Mouse (Mus musculus) cerebellum, adult 9-11 months (tissue): Measurements from ENCODE around the gene Tomm34.

Source experiments
- DNase-seq: peaks from one replicate; pipeline ENCODE4 v3.0.0; 2022

Gene Tomm34

DNA sequence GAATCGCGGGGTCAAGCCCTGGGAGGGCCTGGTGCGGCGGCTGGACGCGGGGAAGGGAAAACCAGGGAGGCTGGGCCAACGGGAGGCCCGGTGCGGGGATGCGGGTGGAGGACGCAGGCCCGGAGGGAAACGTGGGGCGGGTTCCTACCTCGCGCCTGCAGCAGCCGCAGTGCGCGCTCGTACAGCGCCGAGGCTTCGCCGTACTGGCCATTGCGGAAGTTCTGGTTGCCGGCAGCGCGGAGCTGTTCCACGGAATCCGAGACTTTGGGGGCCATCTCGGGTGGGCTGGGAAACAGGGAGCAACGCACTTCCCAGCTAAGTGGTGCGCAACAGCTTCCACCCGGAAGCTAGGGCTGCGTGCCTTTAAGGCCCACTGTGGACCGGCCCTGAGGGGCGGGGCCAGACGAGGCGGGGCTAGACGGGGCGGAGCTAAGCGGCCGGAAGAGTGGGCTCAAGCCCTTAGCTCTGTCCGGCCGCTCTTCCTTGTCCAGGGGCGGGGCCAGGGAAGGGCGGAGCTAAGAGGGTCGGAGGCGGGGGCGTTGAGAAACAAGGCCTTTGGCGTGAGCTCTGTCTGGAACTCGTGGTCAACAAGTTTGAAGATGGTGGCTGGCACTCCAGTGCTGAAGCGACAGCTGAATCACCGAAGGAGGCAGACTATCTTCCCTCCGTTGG lies at the start of gene Tomm34:
Gene Tomm34 (minus strand): TSS at position 405 of the 672 bp plus-strand sequence.
- peak; percentile 96 for DNase-seq

DNA sequence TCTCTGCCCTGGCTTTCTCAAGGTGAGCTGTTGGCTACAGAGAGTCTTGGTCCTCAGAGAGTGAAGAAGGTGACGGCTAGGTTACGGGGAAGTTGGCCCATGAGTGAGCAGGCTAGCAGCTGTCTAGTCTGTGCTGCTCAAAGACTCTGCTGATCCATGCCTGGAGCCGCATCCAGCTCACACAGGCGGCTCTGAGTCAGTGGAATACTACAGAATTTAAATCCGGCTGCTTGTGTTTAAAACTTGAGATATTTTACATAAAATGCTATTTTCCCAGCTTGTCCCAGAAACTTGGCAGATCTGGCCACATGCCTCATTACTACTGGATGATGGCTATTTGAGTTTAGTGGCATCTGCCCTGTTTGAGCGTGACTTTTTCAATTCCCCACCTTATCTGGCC lies 48.5 kb upstream of the Tomm34 start:
- no peak for DNase-seq

DNA sequence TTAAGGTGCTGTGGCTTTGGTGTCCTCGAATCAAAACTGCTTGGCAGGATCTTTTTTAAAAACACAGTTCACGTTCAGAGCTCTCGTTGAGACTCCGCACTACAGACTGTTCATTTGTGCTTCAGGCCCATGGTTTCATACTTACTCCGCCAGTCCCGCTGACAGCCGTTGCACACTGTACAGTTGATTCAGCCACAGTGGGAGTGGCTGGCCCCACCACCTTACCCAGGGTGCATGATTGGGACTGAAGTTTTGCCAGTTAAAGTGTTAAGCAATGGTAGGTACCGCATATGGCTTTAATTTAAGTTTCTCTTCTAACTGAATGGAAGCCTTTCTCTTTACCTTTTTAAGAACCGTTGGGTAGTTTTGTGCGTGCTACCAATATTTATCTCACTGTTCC lies 44.6 kb upstream of the Tomm34 start:
- DNase-seq: no peak

DNA sequence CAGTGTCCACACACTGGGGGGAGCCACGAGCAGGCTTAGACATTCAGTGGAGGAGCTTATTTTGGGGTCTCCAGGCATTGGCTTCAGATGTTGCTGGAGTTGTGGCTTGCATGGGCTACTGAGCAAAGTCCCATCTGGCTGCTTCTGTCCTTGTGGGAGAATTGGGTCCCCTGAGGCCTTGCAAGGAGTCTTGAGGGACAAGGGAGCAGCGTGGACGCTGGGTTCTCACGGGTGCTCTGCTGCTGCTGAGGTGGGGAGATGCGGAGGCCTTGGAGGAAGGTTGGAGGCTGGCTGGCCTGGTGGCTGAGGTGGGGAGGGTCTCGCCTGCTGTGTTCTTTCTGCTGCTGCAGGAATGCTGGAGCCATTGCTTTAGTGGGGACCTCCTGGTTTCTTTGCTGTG lies 43.1 kb upstream of the Tomm34 start:
- no peak for DNase-seq

DNA sequence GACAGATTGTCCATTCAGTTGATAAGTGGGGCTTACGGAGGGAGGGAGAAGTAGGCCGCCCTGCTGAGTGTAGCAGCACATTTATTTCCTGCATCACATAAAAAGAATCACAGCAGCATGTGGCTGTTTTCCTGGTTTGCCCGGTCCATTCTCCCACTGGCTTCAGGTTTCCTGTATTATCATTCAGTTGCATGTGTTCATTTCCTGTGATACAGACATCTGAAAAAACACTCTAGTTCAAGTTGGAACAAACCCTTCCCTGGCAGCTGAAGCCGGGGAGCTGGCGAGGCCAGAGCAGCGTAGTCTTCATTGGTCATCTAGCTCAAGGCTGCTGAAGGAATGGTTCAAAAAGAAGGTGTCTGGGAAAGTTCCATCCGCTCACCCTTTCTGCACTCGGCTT lies 40.6 kb upstream of the Tomm34 start:
- DNase-seq: no peak

DNA sequence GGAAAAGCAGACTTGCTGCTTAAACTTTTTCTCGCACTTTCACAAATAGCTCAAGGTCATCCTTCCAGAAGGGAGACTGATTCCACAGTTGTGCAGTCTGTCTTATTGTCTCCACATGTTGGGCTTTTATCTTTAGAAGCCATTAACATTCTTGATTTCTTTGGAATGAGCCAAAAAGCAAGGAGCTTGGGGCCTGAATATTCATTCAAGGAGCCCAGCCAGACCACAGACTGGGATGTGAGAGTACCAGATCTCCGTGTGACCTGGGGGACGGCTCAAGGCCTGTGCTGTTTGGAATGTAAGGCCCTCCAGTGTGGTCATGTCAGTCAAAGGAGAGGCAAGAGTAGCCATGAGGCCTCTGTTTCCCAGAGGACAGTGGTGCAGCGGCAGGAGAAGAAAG lies 37.5 kb upstream of the Tomm34 start:
- no peak for DNase-seq

DNA sequence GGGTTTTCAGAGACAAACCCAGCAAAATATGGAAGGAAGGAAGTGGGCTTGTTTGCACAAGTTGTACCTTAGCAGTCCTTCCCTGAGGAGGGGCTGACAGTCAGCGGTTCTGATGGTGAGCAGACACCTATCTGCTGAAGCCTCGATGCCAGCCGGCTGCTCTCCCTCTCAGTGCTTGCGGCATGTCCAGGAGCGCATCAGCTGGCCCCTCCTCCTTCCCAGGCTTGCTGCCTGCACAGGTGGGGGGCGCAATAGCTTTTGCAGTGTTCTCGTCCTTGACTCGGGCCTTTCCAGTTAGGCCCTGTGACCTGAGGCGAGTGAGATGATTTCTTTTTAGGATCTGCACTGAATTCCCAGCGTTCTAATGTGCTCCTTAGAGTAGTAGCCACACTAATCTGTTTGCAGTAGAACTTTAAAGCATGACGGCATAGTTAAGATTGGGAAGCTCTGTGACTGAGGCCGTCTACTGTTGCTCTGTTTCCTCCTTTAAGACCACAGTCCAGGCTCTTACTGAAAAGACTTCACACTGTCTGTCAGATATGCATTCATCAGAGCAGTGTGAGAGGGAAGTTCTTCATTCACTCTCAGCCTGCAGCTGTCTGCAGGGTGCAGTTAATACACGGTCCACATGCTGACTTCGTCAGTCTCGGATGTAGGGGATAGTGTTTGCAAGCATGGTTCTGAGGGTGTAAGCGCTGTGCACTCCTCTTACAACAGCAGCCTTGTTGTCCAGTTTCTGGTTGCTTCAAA lies 36.3 kb upstream of the Tomm34 start:
- DNase-seq: no peak

DNA sequence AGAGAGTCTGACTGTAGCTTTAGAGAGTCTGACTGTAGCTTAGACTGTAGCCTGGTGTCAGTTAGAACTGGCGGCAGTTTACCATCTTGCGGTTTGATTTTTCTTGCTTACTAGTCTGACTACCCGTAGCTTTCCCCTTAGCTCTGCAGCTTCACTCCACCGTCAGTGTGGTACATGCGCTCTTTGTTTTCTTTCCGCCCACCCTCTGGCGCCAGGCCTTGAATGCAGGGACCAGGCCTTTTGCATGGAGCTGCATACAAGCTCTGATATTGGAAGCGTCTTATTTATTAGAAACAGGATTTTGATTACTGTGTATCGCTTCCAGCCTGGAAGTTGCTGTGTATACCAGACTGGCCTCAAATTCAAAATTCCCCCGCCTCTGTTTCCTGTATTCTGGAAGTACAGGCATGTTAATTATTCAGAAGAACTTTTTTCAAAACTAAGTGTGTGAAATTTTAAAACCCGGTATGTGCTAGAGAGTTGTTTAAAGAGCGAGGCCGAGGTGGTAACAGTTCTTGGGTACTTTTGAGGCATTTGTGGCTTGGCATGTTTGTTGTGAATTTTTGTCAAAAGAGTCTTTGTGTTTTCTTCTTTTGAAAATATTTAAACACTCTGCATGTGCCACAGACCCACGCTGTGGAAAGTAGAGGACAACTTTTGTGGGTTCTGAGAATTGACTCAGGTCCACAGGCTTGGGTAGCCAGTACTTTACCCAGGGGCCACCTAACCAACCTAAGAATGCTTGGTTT lies 35.5 kb upstream of the Tomm34 start:
- DNase-seq: no peak

DNA sequence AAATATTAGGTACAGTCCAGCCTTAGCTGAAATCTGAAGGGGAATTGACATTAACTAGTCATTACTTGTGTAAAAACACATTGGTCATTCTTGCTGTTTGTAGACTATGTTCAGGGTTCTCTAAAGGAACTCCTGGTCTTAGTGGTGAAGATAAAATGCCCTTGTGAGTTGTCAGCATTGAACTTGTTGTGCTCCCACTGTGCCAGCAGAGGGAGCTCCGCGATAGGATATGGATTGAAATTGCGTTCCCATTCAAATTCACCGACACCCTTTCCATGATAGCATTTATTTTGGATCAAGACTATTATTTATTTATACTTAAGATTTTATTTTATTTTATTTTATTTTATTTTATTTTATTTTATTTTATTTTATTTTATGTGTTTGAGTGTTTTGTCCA lies 32.5 kb upstream of the Tomm34 start:
- DNase-seq: peak; percentile 34

DNA sequence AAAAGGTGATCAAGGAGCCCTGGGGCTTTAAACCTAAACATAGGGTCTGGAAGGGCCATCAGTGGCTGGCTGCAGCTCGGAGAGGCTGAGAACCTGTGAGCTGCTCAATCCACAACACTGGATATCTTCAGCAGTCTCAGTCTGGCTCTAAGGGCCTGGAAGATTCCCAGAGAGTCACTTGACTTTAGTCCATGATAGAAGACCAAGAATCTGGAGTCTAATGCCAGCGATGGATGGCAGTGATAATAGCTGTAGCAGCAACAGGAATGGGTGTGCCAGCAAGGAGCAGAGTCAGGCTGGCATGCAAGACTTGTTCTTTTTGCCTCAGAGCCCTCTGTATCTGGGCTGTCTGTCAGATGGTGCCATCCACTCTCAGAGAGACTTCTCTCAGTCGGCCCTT lies 31.4 kb upstream of the Tomm34 start:
- DNase-seq: no peak

DNA sequence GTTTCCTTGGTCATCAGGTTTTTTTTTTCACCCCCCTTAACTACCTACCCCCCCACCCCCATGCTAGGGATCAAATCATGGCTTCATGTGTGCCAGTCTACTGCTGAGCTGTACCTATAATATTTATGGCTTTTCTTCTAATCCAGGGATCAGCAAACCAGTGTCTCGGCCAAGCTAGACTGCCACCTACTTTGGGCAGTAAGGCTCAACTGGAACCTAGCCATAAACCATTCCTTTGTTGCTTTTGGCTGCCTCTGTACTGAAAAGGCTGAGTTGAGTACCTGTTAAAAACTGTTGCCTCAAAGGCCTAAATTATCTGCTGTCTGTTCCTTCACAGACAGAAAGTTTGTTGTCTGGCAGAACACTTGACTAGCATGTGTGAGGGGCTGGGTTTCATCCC lies 31.0 kb upstream of the Tomm34 start:
- DNase-seq: no peak

DNA sequence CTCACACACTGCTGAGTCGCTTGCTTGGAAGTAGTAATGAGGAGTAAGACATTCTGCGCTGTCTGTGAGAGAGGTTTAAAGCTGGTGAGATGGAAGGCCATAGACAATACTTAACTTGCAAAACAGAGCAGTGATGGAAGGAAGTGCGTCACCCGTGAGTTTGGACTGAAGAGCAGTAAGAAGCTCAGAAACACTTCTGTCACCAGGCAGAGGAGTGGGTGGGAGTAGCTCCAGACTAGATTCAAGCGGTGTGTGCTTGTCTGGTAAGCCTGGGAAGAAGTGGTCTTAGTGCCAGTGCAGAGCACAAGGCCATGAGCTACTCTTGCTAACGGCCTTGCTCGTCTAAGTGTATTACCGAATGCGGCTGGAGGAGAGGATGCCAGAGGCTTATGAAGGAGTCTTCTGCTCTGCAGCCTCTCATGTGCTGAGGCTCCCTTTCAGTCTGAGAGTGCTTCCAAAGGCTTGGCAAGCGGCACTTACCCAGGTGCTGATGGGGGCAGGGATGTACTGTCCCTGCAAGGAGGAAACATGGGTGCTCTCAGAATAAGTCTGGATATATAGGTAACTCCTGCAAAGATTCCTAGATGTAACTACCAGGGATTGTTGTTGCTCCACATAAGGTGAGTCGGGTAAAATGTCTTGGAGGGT lies 27.8 kb upstream of the Tomm34 start:
- peak; percentile 83 for DNase-seq

DNA sequence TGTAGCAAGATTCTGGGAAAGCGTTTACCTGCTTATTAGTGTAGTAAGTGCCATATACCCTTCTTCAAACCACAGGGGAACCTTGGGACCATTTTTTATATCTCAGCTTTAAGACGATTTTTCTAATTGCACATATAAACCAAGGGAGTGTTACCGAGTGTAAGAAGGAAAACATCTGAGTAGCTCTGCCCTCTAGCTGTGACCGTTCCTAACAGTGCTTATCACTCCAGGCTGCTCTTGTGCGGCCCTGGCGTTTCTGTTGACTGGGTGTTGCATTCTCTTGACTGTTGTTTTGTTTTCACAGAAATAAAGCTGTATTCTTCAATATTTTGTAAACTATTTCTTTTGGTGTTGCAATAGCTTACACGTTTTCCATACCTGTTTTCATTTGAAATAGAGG lies 23.2 kb upstream of the Tomm34 start:
- DNase-seq: no peak

DNA sequence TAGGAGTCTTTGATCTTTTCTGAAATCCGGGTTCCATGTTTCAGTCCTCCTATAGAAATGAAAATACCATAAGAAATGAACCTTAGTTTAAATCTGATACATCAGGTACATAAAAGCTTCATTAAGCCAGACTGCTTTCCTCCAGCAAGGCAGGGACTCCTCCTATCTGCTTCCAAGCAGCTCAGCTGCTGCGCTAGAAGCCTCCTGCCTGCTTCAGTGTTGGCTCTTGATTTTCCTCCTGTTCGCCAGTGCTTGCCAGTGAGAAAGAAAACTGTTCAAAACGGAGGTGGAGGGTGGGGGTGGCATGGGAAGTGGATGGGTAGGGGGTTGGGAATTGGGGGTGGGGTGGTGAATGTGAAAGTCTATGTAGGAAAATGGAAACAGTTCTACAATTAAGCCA lies 18.5 kb upstream of the Tomm34 start:
- DNase-seq: no peak

DNA sequence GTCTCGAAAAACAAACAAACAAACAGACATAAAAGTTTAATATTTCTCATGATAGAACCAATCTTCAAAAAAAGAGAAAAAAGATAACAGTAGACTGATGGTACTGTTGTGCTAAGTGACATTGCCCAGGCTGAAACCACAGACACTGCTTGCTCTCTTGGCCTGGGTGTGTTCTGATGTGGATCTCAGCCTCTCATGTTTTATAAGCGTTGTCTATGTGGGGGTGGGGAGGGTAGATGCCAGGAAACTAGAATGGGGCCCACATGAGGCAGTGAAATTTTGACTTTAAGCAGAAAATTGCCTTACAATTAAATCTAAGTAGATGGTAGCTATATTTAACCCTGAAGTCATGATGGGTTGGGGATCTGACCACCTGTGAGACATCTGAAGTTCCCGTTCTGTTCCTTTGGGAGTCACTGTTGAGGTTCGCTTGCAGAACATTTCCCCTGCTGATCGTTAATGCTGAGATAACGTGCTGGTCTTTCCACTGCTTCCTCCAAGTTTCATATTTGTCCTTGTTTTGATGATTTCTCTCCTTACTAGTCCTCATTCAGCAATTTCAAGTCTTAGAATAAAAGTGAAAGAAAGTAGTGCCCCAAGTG lies 16.5 kb upstream of the Tomm34 start:
- no peak for DNase-seq

DNA sequence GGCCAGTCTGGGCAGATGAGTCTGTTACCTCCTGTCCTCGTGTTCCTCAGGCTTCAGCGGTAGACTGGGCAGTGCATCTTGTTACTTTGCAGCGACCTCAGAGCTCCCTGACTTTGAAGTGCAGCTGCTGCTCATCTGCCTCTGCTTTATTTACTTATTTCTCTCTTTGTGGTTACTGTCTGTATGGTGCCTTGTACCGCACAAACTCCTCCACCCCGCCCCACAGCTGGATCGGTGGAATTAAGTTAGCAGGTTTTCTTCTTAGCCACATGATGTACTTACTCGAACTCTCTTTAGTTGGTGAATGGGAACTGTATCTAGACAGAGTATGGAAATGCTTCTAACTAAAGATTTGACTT lies 13.4 kb upstream of the Tomm34 start:
- no peak for DNase-seq

DNA sequence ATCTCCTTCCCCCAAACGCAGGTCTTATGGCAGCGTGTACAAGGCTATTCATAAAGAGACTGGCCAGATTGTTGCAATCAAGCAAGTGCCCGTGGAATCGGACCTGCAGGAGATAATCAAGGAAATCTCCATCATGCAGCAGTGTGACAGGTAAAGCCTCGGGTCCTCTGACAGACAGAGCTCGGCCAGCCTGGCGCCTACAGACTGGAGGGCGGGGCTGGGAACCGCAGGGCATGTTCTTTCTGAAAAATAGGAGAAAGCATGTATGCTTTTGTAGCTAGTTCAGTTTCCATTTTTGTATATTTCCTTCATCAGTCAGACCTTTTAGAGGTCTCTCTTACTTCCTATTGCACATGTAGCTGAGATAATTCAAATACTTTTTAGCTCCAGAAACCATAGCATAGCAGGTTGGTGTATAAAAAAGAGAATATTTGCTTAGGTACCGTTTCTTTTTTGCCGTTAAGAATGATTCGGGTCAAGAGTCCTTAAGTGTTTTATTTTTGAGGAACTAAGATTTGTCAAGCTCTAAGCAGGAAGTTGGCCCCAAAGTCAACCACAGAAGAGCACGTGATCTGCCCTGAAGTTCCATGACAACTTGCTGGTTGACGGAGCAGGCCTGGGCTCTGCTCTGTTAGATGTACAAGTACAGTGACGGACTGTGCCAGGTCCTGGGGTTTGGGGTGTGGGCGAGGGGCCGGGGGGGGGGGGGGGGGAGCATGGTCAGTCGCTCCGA lies 12.8 kb upstream of the Tomm34 start:
- no peak for DNase-seq

DNA sequence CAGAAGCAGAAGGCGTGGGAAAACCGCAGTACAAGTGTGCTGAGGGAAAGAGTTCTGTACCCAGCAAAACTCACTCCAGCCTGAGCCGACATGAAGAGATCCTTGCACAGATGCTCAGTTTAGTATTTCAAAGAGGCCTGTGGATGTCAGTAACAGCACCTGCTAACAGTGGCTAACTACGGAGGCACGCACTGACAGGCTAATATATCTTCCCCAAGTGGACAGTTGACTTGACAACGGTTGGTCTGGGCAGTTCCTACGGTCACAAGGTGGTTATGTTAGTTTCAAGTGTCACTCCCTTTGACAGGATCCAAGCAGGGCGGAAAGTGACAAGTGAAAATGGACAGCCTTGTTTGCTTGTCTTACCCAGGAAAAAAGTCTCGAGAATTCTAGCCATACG lies 11.2 kb upstream of the Tomm34 start:
- no peak for DNase-seq

DNA sequence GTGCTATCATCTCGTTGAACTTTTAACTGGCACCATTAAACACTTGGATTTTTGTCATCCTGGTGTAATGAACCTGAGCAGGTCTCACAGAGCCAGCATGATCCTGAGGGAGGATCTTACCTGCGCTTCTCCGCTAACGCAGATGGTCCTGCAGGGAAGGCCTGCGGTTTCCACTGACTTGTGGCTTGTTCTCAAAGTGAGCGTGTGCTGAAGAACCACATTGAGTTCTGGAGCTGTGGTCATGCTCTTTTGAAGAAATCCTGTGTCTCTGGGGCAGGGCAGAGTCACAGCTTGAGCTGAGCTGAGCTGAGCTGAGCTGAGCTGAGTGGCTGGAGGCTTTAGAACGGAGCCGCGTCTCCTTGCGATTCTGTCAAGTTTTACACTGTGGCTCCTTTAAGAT lies 10.6 kb upstream of the Tomm34 start:
- DNase-seq: no peak

DNA sequence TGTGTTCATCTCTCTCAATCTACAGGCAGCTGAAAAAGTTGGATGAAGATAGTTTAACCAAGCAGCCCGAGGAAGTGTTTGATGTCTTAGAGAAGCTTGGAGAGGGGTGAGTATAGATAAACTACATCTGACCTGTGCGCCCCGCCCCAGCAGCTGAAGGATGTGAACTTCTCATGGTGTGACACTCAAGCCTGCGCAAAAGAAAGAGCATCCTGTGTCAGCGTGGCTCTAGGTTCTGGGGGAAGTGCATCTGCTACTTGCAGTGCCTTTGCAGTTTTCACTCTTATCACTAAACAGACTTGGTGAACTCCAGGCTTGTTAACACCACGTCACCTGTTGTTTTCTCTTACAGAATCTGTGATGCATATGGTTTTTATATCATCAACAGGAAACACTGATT lies 8.5 kb upstream of the Tomm34 start:
- DNase-seq: no peak

DNA sequence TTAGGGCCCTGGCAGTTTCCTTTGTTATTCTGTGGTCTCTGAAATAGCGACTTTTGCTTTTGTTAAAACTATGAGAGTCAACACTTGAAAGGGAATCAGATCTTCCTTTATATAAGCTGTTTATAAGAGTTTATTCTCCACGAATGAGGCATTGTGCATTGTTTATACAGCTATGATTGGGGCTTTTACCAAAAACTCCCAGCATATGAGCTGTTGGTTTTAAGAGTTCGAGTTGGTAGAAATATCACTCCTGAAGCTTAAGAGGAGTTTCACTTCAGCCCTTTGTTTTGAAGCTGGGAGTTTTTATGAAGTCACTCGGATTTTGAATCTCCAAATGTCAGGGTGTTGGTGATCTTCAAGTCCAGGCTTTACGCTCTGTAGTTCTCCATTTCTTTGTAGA lies 6.9 kb upstream of the Tomm34 start:
- DNase-seq: no peak

DNA sequence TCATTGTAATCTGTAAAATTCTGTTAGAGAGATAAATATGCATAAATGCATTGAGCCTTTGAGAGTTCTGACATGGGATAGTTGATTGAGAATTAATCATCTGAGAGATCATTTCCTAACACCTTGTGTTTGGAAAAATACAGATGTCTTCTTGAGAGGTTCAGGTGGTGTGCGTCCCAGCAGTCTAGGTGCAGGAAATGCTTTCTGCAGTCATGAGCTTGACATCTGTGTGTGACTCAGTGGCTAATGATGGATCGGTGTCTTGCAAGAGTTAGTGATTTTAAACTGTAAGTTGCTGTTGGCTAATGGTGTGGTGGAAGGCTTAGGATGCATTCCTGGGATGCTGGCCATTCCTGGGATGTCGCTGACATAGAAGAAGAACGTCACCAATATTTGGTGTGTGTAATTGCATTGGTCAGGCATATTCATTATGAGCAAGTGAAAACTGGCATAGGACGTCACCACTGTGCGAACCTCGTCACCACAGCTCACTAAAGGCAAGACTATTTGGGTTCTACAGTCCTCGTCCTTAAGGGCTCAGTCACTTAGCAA lies 6.0 kb upstream of the Tomm34 start:
- no peak for DNase-seq
